Mouse (Mus musculus): Measurements from ENCODE around the gene Xcr1. TPM values are rescaled to one million over a fixed set of nuclear protein-coding genes. Genes with fewer than 3 reads are reported as not detected.

The Xcr1 gene
- polyA plus RNA-seq, 1 experiment from 2014 or later: 0.05 TPM

DNA sequence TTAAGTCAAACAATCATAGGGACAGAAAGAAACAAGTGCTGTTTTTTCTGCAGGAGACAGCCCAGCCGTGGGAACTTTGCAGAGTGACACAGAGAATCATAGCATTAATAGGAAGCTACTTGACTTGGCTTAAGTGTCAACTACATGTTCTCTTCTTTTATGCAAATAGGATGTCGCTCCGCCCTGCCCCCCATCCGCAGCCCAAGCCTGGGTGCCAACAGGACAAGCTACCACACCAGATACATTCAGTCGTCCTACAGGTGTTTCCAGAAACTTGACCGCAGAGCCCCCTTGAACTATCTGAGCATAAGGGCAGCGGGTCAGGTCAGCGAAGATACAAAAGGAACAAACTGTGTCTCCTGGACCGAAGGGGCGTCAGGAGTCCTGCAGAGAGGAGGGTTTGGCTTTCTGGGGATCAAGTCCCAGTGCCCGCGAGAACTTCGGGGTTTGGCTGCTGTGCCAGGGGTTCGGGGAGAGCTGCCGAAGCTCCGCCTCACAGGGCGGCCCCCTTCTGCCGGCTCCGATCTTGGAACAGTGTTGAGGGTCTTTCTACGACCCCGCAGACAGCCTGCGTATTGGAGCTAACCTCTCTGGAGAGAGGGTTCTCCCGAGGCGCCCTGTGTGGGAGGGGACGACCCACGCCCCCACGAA lies 10.6 kb downstream of the Xcr1 start:
- Histone ChIP-seq H3K27me3 (ENCODE audit: control insufficient read depth, insufficient read depth, low read depth, low read length) (no peaks in the 10 kb centered on the region), H3K4me1 (replicated peaks; ENCODE audit: control insufficient read depth, insufficient read depth, low read length) (peaks cover 13% of the 10 kb centered on the region), H3K4me3 (ENCODE audit: low read length) (peak overlapping the region; percentile 88), H3K4me2 (ENCODE audit: low read depth, low read length) (peak overlapping the region; percentile 79), H3K36me3 (ENCODE audit: control insufficient read depth, insufficient read depth, low read length) (no peaks in the 10 kb centered on the region), H3K9ac (ENCODE audit: low read length) (peak overlapping the region; percentile 92), H3K9me3 (ENCODE audit: control insufficient read depth, low read length) (no peaks in the 10 kb centered on the region), H3K27ac (ENCODE audit: low read length) (peak overlapping the region; percentile 98)
- WGBS: under 1% methylated on average over 27 of the region's 27 CpGs
- ATAC-seq (ENCODE audit: low read depth): peak; percentile 75; the same call in 1 of the 2 replicates

GRCm38 (mm10) chr9:123850705-123851061 lies 11.1 kb downstream of the Xcr1 start:
- Histone ChIP-seq H3K4me2 (ENCODE audit: low read depth, low read length) (peak overlapping the region; percentile 79), H3K27me3 (ENCODE audit: control insufficient read depth, insufficient read depth, low read depth, low read length) (no peaks in the 10 kb centered on the region), H3K9ac (ENCODE audit: low read length) (peak overlapping the region; percentile 92), H3K36me3 (ENCODE audit: control insufficient read depth, insufficient read depth, low read length) (no peaks in the 10 kb centered on the region), H3K27ac (ENCODE audit: low read length) (peak overlapping the region; percentile 98), H3K9me3 (ENCODE audit: control insufficient read depth, low read length) (no peaks in the 10 kb centered on the region), H3K4me3 (ENCODE audit: low read length) (peak overlapping the region; percentile 88), H3K4me1 (replicated peaks; ENCODE audit: control insufficient read depth, insufficient read depth, low read length) (peaks cover 13% of the 10 kb centered on the region)
- ATAC-seq (ENCODE audit: low read depth): peak; percentile 11; the same call in 1 of the 2 replicates
- WGBS: 0% methylated on average over 2 of the region's 2 CpGs

GRCm38 (mm10) chr9:123849976-123850695 lies 11.7 kb downstream of the Xcr1 start:
- no peak for ATAC-seq (ENCODE audit: low read depth)
- Histone ChIP-seq H3K4me1 (replicated peaks; ENCODE audit: control insufficient read depth, insufficient read depth, low read length) (peaks cover 13% of the 10 kb centered on the region), H3K27ac (ENCODE audit: low read length) (no peak overlapping the region; the same call in 1 of the 2 replicates), H3K36me3 (ENCODE audit: control insufficient read depth, insufficient read depth, low read length) (no peaks in the 10 kb centered on the region), H3K4me2 (ENCODE audit: low read depth, low read length) (peak overlapping the region; percentile 79), H3K4me3 (ENCODE audit: low read length) (no peak overlapping the region; the same call in 1 of the 2 replicates), H3K9ac (ENCODE audit: low read length) (no peak overlapping the region), H3K9me3 (ENCODE audit: control insufficient read depth, low read length) (no peaks in the 10 kb centered on the region), H3K27me3 (ENCODE audit: control insufficient read depth, insufficient read depth, low read depth, low read length) (no peaks in the 10 kb centered on the region)
- 26% methylated on average over 2 of the region's 2 CpGs for WGBS

DNA sequence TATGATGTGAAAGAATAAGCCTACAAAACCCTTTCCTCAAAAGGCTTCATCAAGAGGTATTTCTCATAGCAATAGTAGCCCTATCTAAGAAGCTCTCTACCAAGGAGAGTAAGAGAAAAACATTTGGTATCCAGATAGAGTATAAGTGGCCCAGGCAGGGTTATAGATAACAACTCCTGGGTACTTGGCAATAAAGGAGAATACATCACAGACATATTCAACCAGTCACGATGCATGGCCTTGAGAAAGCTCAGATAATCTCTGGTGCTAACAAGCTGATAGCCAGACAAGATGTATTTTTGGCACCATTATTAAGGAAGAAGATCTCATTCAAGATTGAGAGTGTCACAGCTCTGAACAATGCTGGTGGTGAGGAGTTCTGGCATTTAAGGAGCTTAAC lies 15.3 kb downstream of the Xcr1 start:
- Histone ChIP-seq H3K4me1 (replicated peaks; ENCODE audit: control insufficient read depth, insufficient read depth, low read length) (peaks cover 10% of the 10 kb centered on the region; the same call in 1 of the 2 replicates), H3K27me3 (ENCODE audit: control insufficient read depth, insufficient read depth, low read depth, low read length) (no peaks in the 10 kb centered on the region), H3K4me3 (ENCODE audit: low read length) (no peak overlapping the region), H3K9me3 (ENCODE audit: control insufficient read depth, low read length) (no peaks in the 10 kb centered on the region), H3K4me2 (ENCODE audit: low read depth, low read length) (no peak overlapping the region), H3K27ac (ENCODE audit: low read length) (no peak overlapping the region), H3K9ac (ENCODE audit: low read length) (no peak overlapping the region), H3K36me3 (ENCODE audit: control insufficient read depth, insufficient read depth, low read length) (peaks cover 2% of the 10 kb centered on the region; the same call in 1 of the 2 replicates)
- no peak for ATAC-seq (ENCODE audit: low read depth)
- 72% methylated on average over 1 of the region's 1 CpGs for WGBS

- Histone ChIP-seq H3K27me3 (ENCODE audit: control insufficient read depth, insufficient read depth, low read depth, low read length) (no peaks in the 10 kb centered on the region), H3K36me3 (ENCODE audit: control insufficient read depth, insufficient read depth, low read length) (peaks cover 6% of the 10 kb centered on the region; the same call in 1 of the 2 replicates), H3K27ac (ENCODE audit: low read length) (no peak overlapping the region), H3K9me3 (ENCODE audit: control insufficient read depth, low read length) (no peaks in the 10 kb centered on the region), H3K4me3 (ENCODE audit: low read length) (no peak overlapping the region), H3K4me1 (replicated peaks; ENCODE audit: control insufficient read depth, insufficient read depth, low read length) (peaks cover 3% of the 10 kb centered on the region; the same call in 1 of the 2 replicates), H3K4me2 (ENCODE audit: low read depth, low read length) (no peak overlapping the region), H3K9ac (ENCODE audit: low read length) (no peak overlapping the region)
- peak; percentile 51; the same call in 1 of the 2 replicates for ATAC-seq (ENCODE audit: low read depth)
- WGBS: 42% methylated on average over 3 of the region's 3 CpGs
These were observed 16.7 kb downstream of the Xcr1 start for GRCm38 (mm10) chr9:123845120-123845519.

DNA sequence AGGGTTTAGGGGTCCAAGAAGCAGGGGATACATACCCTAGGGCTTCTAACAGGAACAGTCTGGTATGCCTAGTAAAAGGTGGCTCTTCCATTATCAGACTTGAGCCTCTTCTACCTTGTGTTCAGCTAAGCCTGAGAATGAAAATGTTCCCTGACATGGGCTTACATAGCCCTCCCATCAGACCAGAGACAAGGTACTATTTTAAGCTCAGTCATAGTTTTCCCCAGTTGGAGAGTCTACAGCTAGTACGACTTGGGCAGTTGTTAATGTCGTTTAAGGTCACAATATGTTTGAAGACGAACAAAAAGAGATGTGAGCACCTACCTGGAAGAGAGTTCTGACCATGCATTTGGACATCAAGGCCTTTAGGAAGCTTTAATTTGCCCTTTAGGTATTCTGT lies 17.4 kb downstream of the Xcr1 start:
- H3K9me3 ChIP-seq (ENCODE audit: control insufficient read depth, low read length): no peaks in the 10 kb centered on the region
- no peaks in the 10 kb centered on the region for H3K4me1 ChIP-seq (replicated peaks; ENCODE audit: control insufficient read depth, insufficient read depth, low read length)
- ATAC-seq (ENCODE audit: low read depth): no peak
- no peak overlapping the region for H3K27ac ChIP-seq (ENCODE audit: low read length)
- no peak overlapping the region for H3K4me3 ChIP-seq (ENCODE audit: low read length)
- H3K4me2 ChIP-seq (ENCODE audit: low read depth, low read length): no peak overlapping the region
- WGBS: 80% methylated on average over 3 of the region's 3 CpGs
- no peak overlapping the region for H3K9ac ChIP-seq (ENCODE audit: low read length)
- H3K27me3 ChIP-seq (ENCODE audit: control insufficient read depth, insufficient read depth, low read depth, low read length): no peaks in the 10 kb centered on the region
- H3K36me3 ChIP-seq (ENCODE audit: control insufficient read depth, insufficient read depth, low read length): peaks cover 8% of the 10 kb centered on the region; the same call in 1 of the 2 replicates

DNA sequence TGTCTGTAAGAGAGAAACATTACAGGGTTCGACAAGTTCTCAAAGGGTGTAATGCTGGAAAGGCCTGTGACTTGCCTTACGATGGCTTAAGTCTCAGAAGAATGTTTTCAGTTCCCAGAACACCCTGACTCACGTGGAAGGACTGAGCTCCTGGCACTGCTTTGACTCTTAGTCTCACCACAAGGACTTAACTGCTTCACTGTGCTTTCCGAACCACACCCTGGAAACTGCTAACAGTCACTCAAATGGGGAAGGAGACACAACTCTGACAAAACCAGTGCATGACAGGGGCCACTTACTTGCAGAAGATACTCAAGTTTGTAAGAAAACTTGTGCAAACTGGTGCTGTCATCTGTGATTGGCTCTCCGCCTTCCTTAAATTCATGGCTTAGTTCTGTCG lies 21.6 kb downstream of the Xcr1 start:
- H3K36me3 ChIP-seq (ENCODE audit: control insufficient read depth, insufficient read depth, low read length): peaks cover 15% of the 10 kb centered on the region; the same call in 1 of the 2 replicates
- no peaks in the 10 kb centered on the region for H3K9me3 ChIP-seq (ENCODE audit: control insufficient read depth, low read length)
- 91% methylated on average over 6 of the region's 6 CpGs for WGBS
- no peak for ATAC-seq (ENCODE audit: low read depth)
- H3K27ac ChIP-seq (ENCODE audit: low read length): no peak overlapping the region
- H3K4me1 ChIP-seq (replicated peaks; ENCODE audit: control insufficient read depth, insufficient read depth, low read length): no peaks in the 10 kb centered on the region
- H3K9ac ChIP-seq (ENCODE audit: low read length): no peak overlapping the region
- no peak overlapping the region for H3K4me3 ChIP-seq (ENCODE audit: low read length)
- no peaks in the 10 kb centered on the region for H3K27me3 ChIP-seq (ENCODE audit: control insufficient read depth, insufficient read depth, low read depth, low read length)
- H3K4me2 ChIP-seq (ENCODE audit: low read depth, low read length): no peak overlapping the region

GRCm38 (mm10) chr9:123835851-123836250 lies 26.0 kb downstream of the Xcr1 start:
- WGBS: 87% methylated on average over 3 of the region's 3 CpGs
- Histone ChIP-seq H3K9ac (ENCODE audit: low read length) (no peak overlapping the region), H3K4me3 (ENCODE audit: low read length) (no peak overlapping the region), H3K9me3 (ENCODE audit: control insufficient read depth, low read length) (no peaks in the 10 kb centered on the region), H3K27ac (ENCODE audit: low read length) (no peak overlapping the region), H3K4me1 (replicated peaks; ENCODE audit: control insufficient read depth, insufficient read depth, low read length) (no peaks in the 10 kb centered on the region), H3K27me3 (ENCODE audit: control insufficient read depth, insufficient read depth, low read depth, low read length) (no peaks in the 10 kb centered on the region), H3K4me2 (ENCODE audit: low read depth, low read length) (no peak overlapping the region), H3K36me3 (ENCODE audit: control insufficient read depth, insufficient read depth, low read length) (peaks cover 11% of the 10 kb centered on the region)
- ATAC-seq (ENCODE audit: low read depth): no peak

DNA sequence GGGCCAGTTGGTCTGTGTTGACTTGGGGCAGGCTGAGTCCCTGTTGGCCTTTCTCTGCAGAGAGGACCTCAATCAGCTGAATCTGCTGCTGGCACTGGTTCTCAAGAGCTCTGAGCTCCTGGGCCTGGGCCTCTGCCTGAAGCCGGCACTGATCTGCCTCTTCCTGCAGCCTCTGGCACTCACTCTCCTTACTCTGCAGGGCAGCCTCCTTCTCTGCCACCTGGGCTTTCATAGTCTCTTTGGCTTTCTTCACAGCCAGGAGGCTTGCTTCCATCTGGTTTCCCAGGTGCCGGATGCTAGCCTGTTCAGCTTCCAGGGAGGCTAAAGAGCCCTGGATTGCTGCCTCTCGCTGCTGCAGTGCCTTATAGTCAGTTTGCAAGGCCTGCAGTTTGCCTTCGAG lies 32.9 kb downstream of the Xcr1 start:
- ATAC-seq (ENCODE audit: low read depth): no peak
- 82% methylated on average over 4 of the region's 4 CpGs for WGBS

More for the DNA sequence above, 32.9 kb downstream of the Xcr1 start:
- Histone ChIP-seq H3K4me2 (ENCODE audit: low read depth, low read length) (no peak overlapping the region), H3K27ac (ENCODE audit: low read length) (no peak overlapping the region), H3K9me3 (ENCODE audit: control insufficient read depth, low read length) (no peaks in the 10 kb centered on the region), H3K27me3 (ENCODE audit: control insufficient read depth, insufficient read depth, low read depth, low read length) (no peaks in the 10 kb centered on the region), H3K4me1 (replicated peaks; ENCODE audit: control insufficient read depth, insufficient read depth, low read length) (no peaks in the 10 kb centered on the region; the same call in 1 of the 2 replicates), H3K4me3 (ENCODE audit: low read length) (no peak overlapping the region), H3K36me3 (ENCODE audit: control insufficient read depth, insufficient read depth, low read length) (peaks cover 27% of the 10 kb centered on the region), H3K9ac (ENCODE audit: low read length) (no peak overlapping the region)
